Comparison of ENCODE assay signal across 8 mouse cellular contexts in the genomic region with DNA sequence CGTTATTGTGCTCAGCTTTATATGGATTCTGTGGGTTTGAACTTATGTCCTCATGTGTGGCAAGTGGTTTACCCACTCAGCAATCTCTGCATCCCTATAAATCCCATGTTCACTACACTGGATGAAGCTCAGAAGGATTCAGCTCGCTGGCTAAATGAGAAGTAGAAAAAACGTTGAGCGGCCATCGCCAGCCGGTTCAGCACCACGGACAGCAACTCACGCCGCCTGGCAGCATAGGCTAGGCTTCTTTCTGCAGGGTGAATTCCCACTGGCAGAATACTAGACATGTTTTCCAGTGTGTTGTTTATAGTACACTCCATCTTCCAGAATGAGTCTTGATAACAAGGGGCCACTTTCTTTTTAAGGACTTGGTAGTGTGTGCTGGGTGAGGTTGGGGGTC.
DNase-seq lines count a peak whose midpoint lies in the region; ATAC-seq lines count a peak whose summit lies in the region.

No protein-coding gene starts in this region.

- intact Hi-C loops in heart, postnatal 14 days (cut with DNase I): no loop called here
- intact Hi-C loops in heart, postnatal 25 days (cut with DNase I): no loop called here

- peak; percentile 59 to 72 for DNase-seq in heart, postnatal 14 days
- DNase-seq in heart, postnatal 25 days (ENCODE audit: low spot score): no peak
- peak; percentile 7 for DNase-seq in 3T3-L1 (ENCODE audit: low read depth, low spot score)
- peak; percentile 59 for DNase-seq in adrenal gland, postnatal 25 days
- peak; percentile 54 for DNase-seq in kidney, postnatal 14 days
- DNase-seq in testis, postnatal 10 days (ENCODE audit: low spot score): peak; percentile 86
- no peak for DNase-seq in cerebellum, postnatal 36 days

- ATAC-seq in cerebellum, adult (ENCODE audit: insufficient number of reproducible peaks, low FRiP score, low TSS enrichment): no peak

Comparison
In these comparisons a context has a peak if more than half of its experiments do, and no peak if none do; other contexts are left out.
1. DNase-seq: peak in heart, postnatal 14 days (2 of 2), 3T3-L1 (single experiment), adrenal gland, postnatal 25 days (single experiment), kidney, postnatal 14 days (single experiment) and testis, postnatal 10 days (single experiment); none in heart, postnatal 25 days (single experiment) and cerebellum, postnatal 36 days (0 of 2).